Mouse (Mus musculus) spleen, postnatal 10 days (tissue): ENCODE data around the gene Cks2.
"Not testable (repeated sequence)": the region's sequence is repeated elsewhere in the genome, so short reads cannot be mapped to it uniquely, and the experiment has no call there.

Experiments used
- DNase-seq, 2 experiments: peaks; one replicate each; pipeline ENCODE4 v3.0.0; 2021 to 2022; ENCODE audit warnings: low spot score in 2 of 2

Cks2 gene

GRCm38 (mm10) chr13:51638958-51639357 lies 6.1 kb upstream of the Cks2 start:
- peak in 1 of 2 experiments; percentile 43 for DNase-seq

- DNase-seq, result no peak
These were observed 3.6 kb upstream of the Cks2 start for GRCm38 (mm10) chr13:51641424-51641823.

- no peak for DNase-seq
These were observed 2.8 kb upstream of the Cks2 start for GRCm38 (mm10) chr13:51642171-51642778.

- DNase-seq, result peak; percentile 17 to 23
These were observed 856 bp upstream of the Cks2 start for GRCm38 (mm10) chr13:51643924-51644828.

GRCm38 (mm10) chr13:51645872-51646271 lies 840 bp downstream of the Cks2 start:
- peak; percentile 37 to 56 for DNase-seq

- no peak for DNase-seq
These were observed 1.5 kb downstream of the Cks2 start for GRCm38 (mm10) chr13:51646362-51647027.

- DNase-seq, result no peak
These were observed 2.7 kb downstream of the Cks2 start for GRCm38 (mm10) chr13:51647770-51648169.

GRCm38 (mm10) chr13:51648237-51648636 lies 3.2 kb downstream of the Cks2 start:
- DNase-seq, result no peak

- no peak for DNase-seq
These were observed 4.7 kb downstream of the Cks2 start for GRCm38 (mm10) chr13:51649740-51650139.

GRCm38 (mm10) chr13:51651408-51652064 lies 6.5 kb downstream of the Cks2 start, which contains the start of gene Secisbp2:
Secisbp2 (plus strand) TSS chr13:51651697.
- DNase-seq, result peak; percentile 93 to 95

- DNase-seq, result no peak
These were observed 8.1 kb downstream of the Cks2 start for GRCm38 (mm10) chr13:51653159-51653558.

- DNase-seq, result no peak
These were observed 8.9 kb downstream of the Cks2 start for GRCm38 (mm10) chr13:51653961-51654360.

- peak in 1 of 2 experiments; percentile 10 for DNase-seq
These were observed 11.6 kb downstream of the Cks2 start for GRCm38 (mm10) chr13:51656516-51657235.

- no peak for DNase-seq
These were observed 13.1 kb downstream of the Cks2 start for GRCm38 (mm10) chr13:51658094-51658493.

GRCm38 (mm10) chr13:51659573-51659972 lies 14.5 kb downstream of the Cks2 start:
- DNase-seq, result peak in 1 of 2 experiments; percentile 8

GRCm38 (mm10) chr13:51663561-51663960 lies 18.5 kb downstream of the Cks2 start:
- no peak for DNase-seq

- not testable (repeated sequence) for DNase-seq
These were observed 23.2 kb downstream of the Cks2 start for GRCm38 (mm10) chr13:51668195-51668594.

- peak in 1 of 2 experiments; percentile 42 for DNase-seq
These were observed 31.6 kb downstream of the Cks2 start for GRCm38 (mm10) chr13:51676641-51677040.

- DNase-seq, result no peak
These were observed 32.0 kb downstream of the Cks2 start for GRCm38 (mm10) chr13:51677041-51677440.

- DNase-seq, result no peak
These were observed 32.7 kb downstream of the Cks2 start for GRCm38 (mm10) chr13:51677630-51678185.

GRCm38 (mm10) chr13:51678687-51679086 lies 33.7 kb downstream of the Cks2 start:
- DNase-seq, result no peak
